ENCODE assay signal across 21 mouse cellular contexts in the genomic region with DNA sequence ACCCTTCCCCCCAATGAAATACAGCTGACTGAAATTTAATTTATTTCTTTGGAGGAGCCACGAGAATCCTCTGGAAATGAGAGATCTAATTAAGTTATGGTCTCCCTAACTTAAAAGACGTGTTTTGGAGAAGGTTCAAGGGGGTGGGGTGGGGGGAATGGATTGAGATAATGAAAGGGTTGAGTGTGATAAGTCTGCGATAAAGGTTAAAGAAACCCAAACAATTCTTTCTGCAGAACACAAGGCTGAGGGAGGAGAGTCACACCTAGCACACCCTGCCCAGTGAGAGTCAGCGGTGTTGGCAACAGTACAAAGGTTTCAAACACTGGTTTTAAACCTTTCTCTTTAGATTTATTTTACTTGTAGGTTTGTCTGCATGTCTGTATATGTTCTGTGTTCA. TPM values are rescaled to one million over a fixed set of nuclear protein-coding genes. Genes with fewer than 3 reads are reported as not detected.
A peak's percentile ranks its signal among the peaks of the same experiment; 100 is the strongest.
DNase-seq lines count a peak whose midpoint lies in the region; ATAC-seq and TF ChIP-seq lines count a peak whose summit lies in the region.
"Had no signal": no experiment of that assay in that cellular context is flagged by ENCODE, and none has a peak within 500 bp of the region (broad histone marks: within the 10 kb centered on the region; RNA-seq: fewer than 3 reads in every experiment).

No protein-coding gene starts in this region.

- H3K4me1 ChIP-seq in forebrain, postnatal 0 days (ENCODE audit: insufficient read depth), result peaks cover 13% of the 10 kb centered on the region; the same call in 1 of the 2 replicates
- H3K4me1 ChIP-seq in forebrain, embryonic 10.5 days, result peaks cover 8% of the 10 kb centered on the region
- peaks cover 22% of the 10 kb centered on the region for H3K4me1 ChIP-seq in hindbrain, postnatal 0 days (ENCODE audit: insufficient read depth, low read length)
- H3K4me1 ChIP-seq in hindbrain, embryonic 14.5 days (replicated peaks; ENCODE audit: control insufficient read depth, insufficient read depth, low read length), result peaks cover 23% of the 10 kb centered on the region
- no peaks in the 10 kb centered on the region; the same call in 1 of the 2 replicates for H3K4me1 ChIP-seq in midbrain, postnatal 0 days (ENCODE audit: insufficient read depth, low read length)
- H3K4me1 ChIP-seq in midbrain, embryonic 13.5 days (replicated peaks), result peaks cover 15% of the 10 kb centered on the region

- H3K9me3 ChIP-seq in forebrain, postnatal 0 days (ENCODE audit: low read length), result no peaks in the 10 kb centered on the region
- H3K9me3 ChIP-seq in forebrain, embryonic 10.5 days, result no peaks in the 10 kb centered on the region
- no peaks in the 10 kb centered on the region for H3K9me3 ChIP-seq in hindbrain, postnatal 0 days (ENCODE audit: low read length)
- no peaks in the 10 kb centered on the region for H3K9me3 ChIP-seq in hindbrain, embryonic 14.5 days (ENCODE audit: control insufficient read depth, low read length)
- H3K9me3 ChIP-seq in midbrain, postnatal 0 days (ENCODE audit: low read length), result no peaks in the 10 kb centered on the region
- no peaks in the 10 kb centered on the region for H3K9me3 ChIP-seq in midbrain, embryonic 13.5 days
- H3K9me3 ChIP-seq: embryonic facial prominence, embryonic 13.5 days; heart, embryonic 15.5 days had no signal

- H3K4me3 ChIP-seq in forebrain, postnatal 0 days (ENCODE audit: low read depth, low read length), result no peak overlapping the region
- H3K4me3 ChIP-seq in forebrain, embryonic 10.5 days, result no peak overlapping the region
- no peak overlapping the region for H3K4me3 ChIP-seq in hindbrain, postnatal 0 days (ENCODE audit: low read length)
- H3K4me3 ChIP-seq in hindbrain, embryonic 14.5 days (replicated peaks; ENCODE audit: low read length), result no peak overlapping the region
- H3K4me3 ChIP-seq in midbrain, postnatal 0 days (ENCODE audit: low read depth, low read length), result no peak overlapping the region
- H3K4me3 ChIP-seq in midbrain, embryonic 13.5 days (replicated peaks), result no peak overlapping the region
- H3K4me3 ChIP-seq: embryonic facial prominence, embryonic 13.5 days; heart, adult 2 months; heart, embryonic 15.5 days had no signal

- no peak for ATAC-seq in forebrain, postnatal 0 days
- ATAC-seq in hindbrain, postnatal 0 days, result no peak
- ATAC-seq in hindbrain, embryonic 14.5 days (ENCODE audit: low FRiP score), result no peak
- ATAC-seq in midbrain, postnatal 0 days (ENCODE audit: low FRiP score), result no peak
- ATAC-seq in midbrain, embryonic 13.5 days, result no peak
- ATAC-seq: forebrain, embryonic 14.5 days had no signal

- no peaks in the 10 kb centered on the region for H3K27me3 ChIP-seq in forebrain, postnatal 0 days (ENCODE audit: insufficient read depth, low read length)
- H3K27me3 ChIP-seq in forebrain, embryonic 10.5 days (ENCODE audit: poor library complexity, severe bottlenecking), result no peaks in the 10 kb centered on the region
- no peaks in the 10 kb centered on the region for H3K27me3 ChIP-seq in hindbrain, postnatal 0 days (ENCODE audit: insufficient read depth, low read length)
- no peaks in the 10 kb centered on the region for H3K27me3 ChIP-seq in hindbrain, embryonic 14.5 days (ENCODE audit: control insufficient read depth, insufficient read depth, low read length)
- no peaks in the 10 kb centered on the region for H3K27me3 ChIP-seq in midbrain, postnatal 0 days (ENCODE audit: insufficient read depth, low read length)
- H3K27me3 ChIP-seq in midbrain, embryonic 13.5 days, result no peaks in the 10 kb centered on the region
- H3K27me3 ChIP-seq: CH12.LX; embryonic facial prominence, embryonic 13.5 days; heart, embryonic 15.5 days had no signal

- WGBS in forebrain, postnatal 0 days, result 41% methylated on average over 4 of the region's 4 CpGs
- WGBS in forebrain, embryonic 10.5 days, result 62% methylated on average over 4 of the region's 4 CpGs
- 56% methylated on average over 4 of the region's 4 CpGs for WGBS in hindbrain, postnatal 0 days
- 51% methylated on average over 4 of the region's 4 CpGs for whole genome bisulfite sequencing in hindbrain, embryonic 14.5 days
- WGBS in midbrain, postnatal 0 days, result 70% methylated on average over 4 of the region's 4 CpGs
- 59% methylated on average over 4 of the region's 4 CpGs for WGBS in midbrain, embryonic 13.5 days

- H3K4me2 ChIP-seq in forebrain, postnatal 0 days (ENCODE audit: low read depth), result no peak overlapping the region
- H3K4me2 ChIP-seq in hindbrain, postnatal 0 days (ENCODE audit: low read depth, low read length), result no peak overlapping the region
- H3K4me2 ChIP-seq in hindbrain, embryonic 14.5 days (replicated peaks), result no peak overlapping the region
- H3K4me2 ChIP-seq in midbrain, postnatal 0 days (ENCODE audit: low read depth, low read length, poor library complexity, severe bottlenecking), result no peak overlapping the region
- H3K4me2 ChIP-seq in midbrain, embryonic 13.5 days (replicated peaks), result no peak overlapping the region
- H3K4me2 ChIP-seq: embryonic facial prominence, embryonic 13.5 days; heart, embryonic 11.5 days; heart, embryonic 15.5 days had no signal

- TF ChIP-seq CTCF in forebrain, postnatal 0 days (IDR thresholded peaks at IDR 0.05; ENCODE audit: low read depth), result no peak
- TF ChIP-seq CTCF in hindbrain, postnatal 0 days (IDR thresholded peaks at IDR 0.05; ENCODE audit: low read depth), result no peak
- no peak for TF ChIP-seq CTCF in midbrain, postnatal 0 days (IDR thresholded peaks at IDR 0.05)

- peak overlapping the region; percentile 24 for H3K27ac ChIP-seq in forebrain, postnatal 0 days (ENCODE audit: low read depth, low read length)
- H3K27ac ChIP-seq in forebrain, embryonic 10.5 days, result no peak overlapping the region
- H3K27ac ChIP-seq in hindbrain, postnatal 0 days, result peak overlapping the region; percentile 71
- H3K27ac ChIP-seq in hindbrain, embryonic 14.5 days, result no peak overlapping the region
- 0 out of 2 replicates have a peak overlapping the region, but pooled peaks have one; percentile 9 for H3K27ac ChIP-seq in midbrain, postnatal 0 days (ENCODE audit: low read depth, low read length)
- H3K27ac ChIP-seq in midbrain, embryonic 13.5 days, result no peak overlapping the region
- H3K27ac ChIP-seq: heart, adult 2 months; heart, embryonic 15.5 days had no signal

- peaks cover 4% of the 10 kb centered on the region; the same call in 1 of the 2 replicates for H3K36me3 ChIP-seq in forebrain, postnatal 0 days (ENCODE audit: insufficient read depth)
- no peaks in the 10 kb centered on the region for H3K36me3 ChIP-seq in forebrain, embryonic 10.5 days (replicated peaks)
- peaks cover 3% of the 10 kb centered on the region; the same call in 1 of the 2 replicates for H3K36me3 ChIP-seq in hindbrain, postnatal 0 days (ENCODE audit: insufficient read depth, low read length)
- no peaks in the 10 kb centered on the region for H3K36me3 ChIP-seq in hindbrain, embryonic 14.5 days (replicated peaks; ENCODE audit: control insufficient read depth, insufficient read depth)
- peaks cover 3% of the 10 kb centered on the region; the same call in 1 of the 2 replicates for H3K36me3 ChIP-seq in midbrain, postnatal 0 days (ENCODE audit: insufficient read depth, low read length)
- H3K36me3 ChIP-seq in midbrain, embryonic 13.5 days, result no peaks in the 10 kb centered on the region
- H3K36me3 ChIP-seq: embryonic facial prominence, embryonic 13.5 days; heart, embryonic 15.5 days had no signal

- DNase-seq in forebrain, postnatal 0 days, result no peak
- DNase-seq in forebrain, embryonic 10.5 days (ENCODE audit: extremely low spot score, low spot score), result no peak
- DNase-seq in hindbrain, postnatal 0 days (ENCODE audit: low spot score), result no peak
- no peak for DNase-seq in hindbrain, embryonic 14.5 days (ENCODE audit: low spot score)
- DNase-seq in midbrain, postnatal 0 days (ENCODE audit: low spot score), result no peak
- DNase-seq in frontal cortex, postnatal 10 days (ENCODE audit: low spot score in 2 of 2), result no peak
- DNase-seq: adrenal gland, adult 2 months; adrenal gland, postnatal 25 days; heart, adult 2 months; heart, postnatal 14 days; kidney, adult 11 months had no signal

- no peak overlapping the region for H3K9ac ChIP-seq in forebrain, postnatal 0 days
- H3K9ac ChIP-seq in hindbrain, postnatal 0 days (replicated peaks; ENCODE audit: low read length), result no peak overlapping the region
- no peak overlapping the region for H3K9ac ChIP-seq in hindbrain, embryonic 14.5 days
- no peak overlapping the region for H3K9ac ChIP-seq in midbrain, postnatal 0 days (replicated peaks; ENCODE audit: low read length, poor library complexity, severe bottlenecking)
- no peak overlapping the region for H3K9ac ChIP-seq in midbrain, embryonic 13.5 days (replicated peaks)
- H3K9ac ChIP-seq: embryonic facial prominence, embryonic 13.5 days; heart, embryonic 15.5 days had no signal

RNA-seq across cellular contexts. Expression of gene Crtam, which starts 49.0 kb away (rescaled TPM):
- 0.10 and 0.54 TPM in 2 replicates for total RNA-seq in forebrain, postnatal 0 days (2014; rRNA removed)
- 0.11 and 0.14 TPM in 2 replicates for polyA plus RNA-seq in forebrain, postnatal 0 days (2015; fragmentation: Nextera tagmentation; extraction: Ambion mirVana)
- polyA plus RNA-seq in forebrain, embryonic 10.5 days (2016; fragmentation: Nextera tagmentation; extraction: Ambion mirVana), result 0.10 TPM in 1 of 2 replicates, not detected in the other
- total RNA-seq in hindbrain, postnatal 0 days (2014; rRNA removed), result 0.04 and 0.42 TPM in 2 replicates
- polyA plus RNA-seq in hindbrain, postnatal 0 days (2015; fragmentation: Nextera tagmentation; extraction: Ambion mirVana), result 0.21 and 0.52 TPM in 2 replicates
- 0.13 and 0.39 TPM in 2 replicates for polyA plus RNA-seq in hindbrain, embryonic 14.5 days (2014; fragmentation: Nextera tagmentation; extraction: Ambion mirVana)
- total RNA-seq in midbrain, postnatal 0 days (2014; rRNA removed), result 0.05 TPM in 1 of 2 replicates, not detected in the other
- 0.28 and 0.37 TPM in 2 replicates for polyA plus RNA-seq in midbrain, postnatal 0 days (2015; fragmentation: Nextera tagmentation; extraction: Ambion mirVana)
- 0.04 and 0.19 TPM in 2 replicates for polyA plus RNA-seq in midbrain, embryonic 13.5 days (2015; fragmentation: Nextera tagmentation; extraction: Ambion mirVana)
- total RNA-seq: adrenal gland, adult 2 months; CH12.LX; gastrocnemius, adult 18-20 months; gastrocnemius, postnatal 14 days; heart, adult 2 months; hematopoietic stem cell, adult 5-6 weeks had no signal
- polyA plus RNA-seq: adrenal gland, adult 2 months; gonadal fat pad, adult 2 months; heart, embryonic 15.5 days had no signal

Comparison
In these comparisons a context has a peak if more than half of its experiments do, and no peak if none do; other contexts are left out.
1. H3K27ac ChIP-seq: peak in forebrain, postnatal 0 days (single experiment), hindbrain, postnatal 0 days (single experiment) and midbrain, postnatal 0 days (single experiment); none in forebrain, embryonic 10.5 days (single experiment), hindbrain, embryonic 14.5 days (single experiment) and midbrain, embryonic 13.5 days (single experiment).